Mouse (Mus musculus) liver, embryonic 16.5 days (tissue): ENCODE results near the gene Runx2. TPM values are rescaled to one million over a fixed set of nuclear protein-coding genes. Genes with fewer than 3 reads are reported as not detected.

ENCODE experiments used
- ATAC-seq: fragments of 200-750 bp; cut with Nextera tagmentation; 2 replicates; pipeline ENCODE4 v1.8.0; 2017; ENCODE audit warnings: low read depth, mild to moderate bottlenecking, moderate number of reproducible peaks, moderate library complexity
- H3K27ac ChIP-seq: fragments of 300-500 bp; sonication (generic); 2 replicates; pipeline ENCODE4 v1.5.1; 2014; ENCODE audit warnings: mild to moderate bottlenecking, low read length
- H3K27me3 ChIP-seq: fragments of 300-500 bp; sonication (generic); 2 replicates; pipeline ENCODE4 v1.6.1; 2014; ENCODE audit warnings: low read depth, low read length, mixed read lengths; ENCODE audit not compliant: control insufficient read depth, insufficient read depth
- H3K36me3 ChIP-seq: fragments of 300-500 bp; sonication (generic); 2 replicates; pipeline ENCODE4 v1.6.1; 2014; ENCODE audit warnings: mild to moderate bottlenecking; ENCODE audit not compliant: control insufficient read depth, insufficient read depth
- H3K4me1 ChIP-seq: fragments of 300-500 bp; sonication (generic); 2 replicates; pipeline ENCODE4 v1.6.1; 2014; ENCODE audit warnings: low read depth, low read length, mixed read lengths; ENCODE audit not compliant: control insufficient read depth
- H3K4me2 ChIP-seq: fragments of 300-500 bp; sonication (generic); 2 replicates; pipeline ENCODE4 v1.6.1; 2014; ENCODE audit warnings: low read depth, low read length, mixed read lengths
- H3K4me3 ChIP-seq: fragments of 300-500 bp; sonication (generic); 2 replicates; pipeline ENCODE4 v1.5.1; 2014; ENCODE audit warnings: low read depth, mild to moderate bottlenecking, low read length
- H3K9ac ChIP-seq: fragments of 300-500 bp; sonication (generic); 2 replicates; pipeline ENCODE4 v1.6.1; 2014; ENCODE audit warnings: low read depth, low read length
- H3K9me3 ChIP-seq: fragments of 300-500 bp; sonication (generic); replicated peaks from 2 replicates; pipeline ENCODE4 v1.6.1; 2016; ENCODE audit warnings: low read length; ENCODE audit not compliant: control insufficient read depth
- WGBS: fragments of 180-500 bp; shearing (Covaris S2); extraction: QIAGEN DNeasy Blood & Tissue Kit; methylation state at CpG from one replicate; pipeline ENCODE4 v1.1.7; 2014; ENCODE audit not compliant: insufficient replicate concordance; 5-methylcytosine and 5-hydroxymethylcytosine counted together
- polyA plus RNA-seq: library from polyadenylated mRNA; unstranded; fragments of >200 nt; fragmentation: Nextera tagmentation; extraction: Ambion mirVana; gene quantifications from 2 replicates; pipeline ENCODE4 v1.2.1, GENCODE M21; 2015

Gene Runx2
- polyA plus RNA-seq, 1 experiment from 2014 or later: 0.64 TPM

DNA sequence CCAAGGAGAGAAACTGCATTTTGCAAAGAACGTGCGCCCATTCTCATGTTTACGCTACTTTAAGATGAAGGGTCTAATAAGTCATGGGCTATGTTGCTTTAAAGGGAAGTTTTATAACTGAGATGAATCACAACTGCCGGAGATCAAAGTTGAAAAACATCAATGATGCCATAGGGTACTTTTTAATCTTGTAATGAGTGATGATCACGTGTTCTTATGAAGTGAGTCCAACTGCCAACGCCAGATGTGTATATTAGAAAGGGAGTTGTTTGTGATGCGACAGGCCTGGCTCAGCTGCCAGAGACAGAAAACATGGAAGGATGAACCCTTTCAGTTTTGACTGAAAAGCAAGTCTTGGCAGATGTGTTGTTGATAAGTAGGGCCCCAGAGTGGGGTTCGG lies 101.2 kb downstream of the Runx2 start:
- 79% methylated on average over 8 of the region's 8 CpGs for WGBS

DNA sequence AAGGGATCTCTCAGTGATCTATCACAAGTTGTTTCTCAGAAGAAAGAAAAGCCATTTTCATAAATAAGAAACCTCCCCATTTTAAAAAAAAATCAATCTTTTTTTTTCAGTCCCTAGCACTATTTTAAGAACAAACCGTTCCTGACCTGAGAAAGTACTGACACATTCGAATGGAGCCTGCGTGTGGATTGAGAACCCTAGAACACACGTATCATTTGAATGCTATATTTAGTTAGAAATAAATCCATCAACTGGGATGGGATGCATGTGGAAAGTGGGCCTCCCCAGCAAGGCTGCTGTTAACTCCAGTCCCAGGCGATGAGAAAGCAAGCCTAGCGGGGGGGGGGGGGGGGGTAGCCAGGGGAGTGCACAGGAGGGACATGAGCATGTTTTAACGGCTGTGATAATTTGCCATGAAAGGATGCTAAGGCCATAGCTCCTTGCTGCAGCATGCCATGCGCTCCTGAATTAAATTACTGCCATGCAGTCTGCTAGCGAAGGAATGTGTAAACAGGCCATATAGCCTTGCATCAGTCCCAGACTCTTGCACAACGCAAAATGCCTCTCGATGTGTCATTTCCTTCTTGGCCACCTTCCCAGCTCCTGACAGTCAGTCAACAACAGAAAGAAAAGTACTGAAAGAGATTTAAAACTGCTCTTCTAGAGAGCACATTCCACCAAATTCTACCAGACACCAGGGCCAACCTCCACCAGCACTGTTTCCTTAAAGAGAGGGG lies 104.9 kb downstream of the Runx2 start:
- H3K27me3 ChIP-seq: no peaks in the 10 kb centered on the region
- H3K4me3 ChIP-seq: no peak overlapping the region
- peaks cover 4% of the 10 kb centered on the region for H3K4me1 ChIP-seq
- no peak overlapping the region for H3K4me2 ChIP-seq
- H3K9ac ChIP-seq: no peak overlapping the region
- ATAC-seq: peak; percentile 85
- no peaks in the 10 kb centered on the region for H3K9me3 ChIP-seq
- WGBS: 44% methylated on average over 11 of the region's 11 CpGs
- H3K27ac ChIP-seq: peak overlapping the region; percentile 41; the same call in 1 of the 2 replicates
- no peaks in the 10 kb centered on the region for H3K36me3 ChIP-seq

More for the DNA sequence above, 101.2 kb downstream of the Runx2 start:
- no peak for ATAC-seq
- no peak overlapping the region for H3K4me2 ChIP-seq
- H3K27ac ChIP-seq: no peak overlapping the region
- H3K36me3 ChIP-seq: no peaks in the 10 kb centered on the region
- no peaks in the 10 kb centered on the region for H3K9me3 ChIP-seq
- peaks cover 4% of the 10 kb centered on the region for H3K4me1 ChIP-seq
- no peak overlapping the region for H3K4me3 ChIP-seq
- H3K27me3 ChIP-seq: no peaks in the 10 kb centered on the region
- no peak overlapping the region for H3K9ac ChIP-seq

DNA sequence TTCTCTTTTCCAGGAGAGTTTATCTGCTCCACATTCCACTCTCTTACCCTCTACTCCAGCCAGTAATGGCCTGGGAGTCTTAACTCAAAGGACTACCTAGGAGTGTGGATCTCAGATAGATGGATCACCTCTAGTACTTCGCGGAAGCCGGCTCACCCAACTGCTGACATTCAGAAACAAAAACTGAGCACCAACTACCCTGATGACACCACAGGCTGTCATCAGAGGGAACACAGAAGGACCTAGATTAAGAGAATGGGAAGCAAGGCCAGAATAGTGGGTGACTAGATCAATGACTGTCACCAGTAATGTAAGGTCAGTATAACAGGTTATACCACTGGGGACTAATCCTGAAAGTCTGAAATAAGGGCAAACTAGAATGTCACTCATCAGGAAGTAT lies 106.6 kb downstream of the Runx2 start:
- 93% methylated on average over 3 of the region's 3 CpGs for WGBS
- no peaks in the 10 kb centered on the region for H3K36me3 ChIP-seq
- peaks cover 4% of the 10 kb centered on the region for H3K4me1 ChIP-seq
- no peaks in the 10 kb centered on the region for H3K27me3 ChIP-seq
- ATAC-seq: no peak
- H3K9me3 ChIP-seq: no peaks in the 10 kb centered on the region
- no peak overlapping the region for H3K9ac ChIP-seq
- no peak overlapping the region for H3K4me3 ChIP-seq
- no peak overlapping the region for H3K27ac ChIP-seq
- no peak overlapping the region for H3K4me2 ChIP-seq

DNA sequence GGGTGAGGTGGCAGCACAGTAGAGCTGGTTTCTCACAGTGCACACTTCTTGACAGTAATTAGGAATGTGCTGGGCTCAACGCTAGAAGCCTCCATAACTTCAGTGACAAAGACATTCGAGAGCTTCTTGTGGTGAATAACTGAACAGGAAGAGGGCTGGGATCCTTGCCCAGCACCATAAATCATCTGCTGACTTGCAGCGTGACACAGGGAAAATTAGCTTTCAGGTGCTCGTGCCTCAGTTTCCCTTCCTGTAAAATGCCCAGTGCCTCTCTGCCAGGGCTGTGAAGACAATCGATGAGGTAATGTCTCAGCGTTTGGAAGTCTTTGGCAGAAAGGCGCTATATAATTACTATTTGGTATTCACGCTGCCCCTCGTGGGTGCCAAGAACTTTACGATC lies 108.1 kb downstream of the Runx2 start:
- Histone ChIP-seq H3K36me3 (no peaks in the 10 kb centered on the region), H3K9ac (no peak overlapping the region), H3K4me3 (no peak overlapping the region), H3K4me2 (no peak overlapping the region), H3K9me3 (no peaks in the 10 kb centered on the region), H3K27me3 (no peaks in the 10 kb centered on the region), H3K27ac (no peak overlapping the region), H3K4me1 (peaks cover 4% of the 10 kb centered on the region)
- ATAC-seq: no peak
- WGBS: 51% methylated on average over 10 of the region's 10 CpGs

DNA sequence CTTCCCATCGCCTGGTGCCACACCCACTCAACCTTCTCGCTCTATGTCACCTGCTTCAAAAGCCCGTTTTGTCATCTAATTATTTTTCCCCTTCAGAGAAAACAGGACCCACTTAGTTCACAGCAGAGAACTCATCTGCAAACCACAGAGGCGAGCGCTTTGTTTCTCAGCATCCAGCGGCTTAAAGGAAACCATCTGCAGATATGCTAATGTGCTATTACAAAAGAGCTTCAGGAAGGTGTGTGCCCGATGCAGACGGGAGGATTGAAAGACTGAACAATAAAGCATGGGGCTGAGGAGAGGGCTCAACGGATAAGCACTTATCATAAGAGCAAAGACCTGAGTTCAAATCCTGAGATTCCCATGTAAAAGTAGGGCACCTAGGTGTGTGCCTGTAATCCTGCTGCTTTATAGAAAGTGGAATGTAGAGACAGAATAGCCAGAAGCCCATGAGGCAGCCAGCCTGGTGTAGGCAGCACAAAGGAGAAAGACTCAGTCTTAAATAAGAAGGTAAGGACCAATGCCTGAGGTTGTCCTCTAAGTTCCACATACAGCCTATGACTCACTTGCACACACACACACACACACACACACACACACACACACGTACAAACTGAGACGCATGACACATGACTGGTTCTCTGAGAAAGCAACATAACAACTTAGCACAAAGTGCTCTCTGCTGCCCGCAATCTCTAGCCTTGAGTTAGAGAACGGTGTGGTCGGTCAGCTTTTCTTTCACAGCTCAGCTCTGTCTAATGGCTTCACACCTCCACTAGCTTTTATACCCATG lies 111.9 kb downstream of the Runx2 start:
- Histone ChIP-seq H3K4me2 (no peak overlapping the region), H3K4me3 (no peak overlapping the region), H3K4me1 (no peaks in the 10 kb centered on the region), H3K9ac (no peak overlapping the region), H3K9me3 (no peaks in the 10 kb centered on the region), H3K27ac (no peak overlapping the region), H3K36me3 (no peaks in the 10 kb centered on the region), H3K27me3 (no peaks in the 10 kb centered on the region)
- 37% methylated on average over 14 of the region's 14 CpGs for WGBS
- ATAC-seq: no peak

DNA sequence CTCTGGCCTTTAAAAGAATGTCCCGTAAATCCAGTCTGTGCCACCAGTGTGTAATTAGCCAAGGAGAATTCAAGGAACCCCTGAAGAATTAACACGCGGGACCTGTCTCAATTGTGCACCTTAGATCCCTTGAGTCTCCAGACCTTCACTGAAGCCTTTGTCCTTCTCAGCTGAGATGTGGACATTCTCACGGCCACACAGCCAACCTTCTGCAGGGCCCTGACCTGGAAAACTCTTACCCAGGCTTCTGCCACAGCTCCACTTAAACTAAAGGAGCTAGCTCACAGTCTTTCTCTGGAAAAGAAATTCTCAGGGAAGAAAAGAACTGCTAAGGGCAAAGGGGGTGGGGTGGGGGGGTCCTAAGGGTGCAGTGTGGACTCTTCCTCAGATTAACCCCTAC lies 113.1 kb downstream of the Runx2 start:
- no peaks in the 10 kb centered on the region for H3K9me3 ChIP-seq
- no peak overlapping the region for H3K9ac ChIP-seq
- 65% methylated on average over 4 of the region's 4 CpGs for WGBS
- H3K4me1 ChIP-seq: no peaks in the 10 kb centered on the region
- H3K36me3 ChIP-seq: no peaks in the 10 kb centered on the region
- H3K27me3 ChIP-seq: no peaks in the 10 kb centered on the region
- no peak for ATAC-seq
- no peak overlapping the region for H3K4me2 ChIP-seq
- H3K27ac ChIP-seq: no peak overlapping the region
- H3K4me3 ChIP-seq: no peak overlapping the region

DNA sequence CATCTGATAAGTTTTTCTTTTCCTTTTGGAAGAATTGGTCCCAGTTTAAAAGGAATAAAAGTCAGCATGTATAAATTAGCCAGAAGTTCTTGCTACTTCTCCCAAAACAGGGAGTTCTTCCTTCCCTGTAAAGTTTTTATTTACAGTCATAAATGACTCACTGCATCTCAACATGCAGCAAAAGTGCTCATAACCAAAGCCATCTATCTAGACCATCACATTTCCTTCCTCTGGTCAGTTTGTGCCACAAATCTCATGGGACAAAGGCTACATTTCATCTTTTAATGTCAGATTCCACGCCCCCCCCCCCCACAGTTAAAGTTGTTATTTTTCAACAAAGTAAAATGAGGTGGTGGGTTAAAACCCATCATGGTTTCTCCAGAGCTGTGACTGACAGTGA lies 114.3 kb downstream of the Runx2 start:
- no peak for ATAC-seq
- Histone ChIP-seq H3K4me3 (no peak overlapping the region), H3K4me2 (no peak overlapping the region), H3K36me3 (no peaks in the 10 kb centered on the region), H3K9ac (no peak overlapping the region), H3K9me3 (no peaks in the 10 kb centered on the region), H3K4me1 (no peaks in the 10 kb centered on the region), H3K27ac (no peak overlapping the region), H3K27me3 (no peaks in the 10 kb centered on the region)
- 46% methylated on average over 1 of the region's 1 CpGs for WGBS

DNA sequence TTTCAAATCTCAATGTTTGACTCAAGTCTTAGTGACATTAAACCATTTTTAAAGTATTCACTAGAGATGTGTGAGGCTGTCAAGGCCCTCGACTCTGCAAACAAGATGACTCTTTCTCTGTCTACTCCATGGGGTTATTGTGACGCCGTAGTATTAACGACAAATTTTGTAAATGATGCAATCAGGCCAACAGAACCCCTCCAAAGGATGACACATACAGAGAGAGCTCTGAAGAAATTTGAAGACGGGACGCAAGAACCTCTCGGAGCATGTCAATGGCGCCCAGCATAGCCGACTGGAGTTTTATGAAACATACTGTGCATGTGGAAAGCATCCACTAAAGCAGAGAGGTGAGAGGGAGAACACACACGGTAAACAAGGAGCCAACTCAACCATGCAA lies 117.5 kb downstream of the Runx2 start:
- ATAC-seq: no peak
- H3K36me3 ChIP-seq: no peaks in the 10 kb centered on the region
- H3K9me3 ChIP-seq: no peaks in the 10 kb centered on the region
- no peaks in the 10 kb centered on the region for H3K27me3 ChIP-seq
- no peak overlapping the region for H3K4me2 ChIP-seq
- no peak overlapping the region for H3K9ac ChIP-seq
- no peak overlapping the region for H3K27ac ChIP-seq
- 72% methylated on average over 10 of the region's 10 CpGs for WGBS
- H3K4me3 ChIP-seq: no peak overlapping the region
- H3K4me1 ChIP-seq: no peaks in the 10 kb centered on the region

DNA sequence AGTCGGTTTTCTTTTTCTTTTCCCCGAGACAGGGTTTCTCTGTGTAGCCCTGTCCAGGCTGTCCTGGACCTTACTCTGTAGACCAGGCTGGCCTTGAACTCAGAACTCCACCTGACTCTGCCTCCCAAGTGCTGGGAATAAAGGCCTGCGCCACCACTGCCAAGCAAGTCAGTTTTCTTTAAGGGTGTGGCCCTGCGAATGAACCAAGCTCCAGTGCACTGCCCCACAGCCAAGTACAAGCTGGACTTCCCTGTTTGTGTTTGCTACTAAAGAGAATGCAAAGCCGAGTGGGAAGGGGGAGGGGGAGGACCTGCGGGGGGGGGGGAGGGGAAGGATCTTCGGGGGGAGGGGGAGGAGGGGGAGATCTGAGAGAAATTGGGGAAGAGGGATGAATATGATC lies 121.0 kb downstream of the Runx2 start:
- Histone ChIP-seq H3K27ac (no peak overlapping the region), H3K27me3 (no peaks in the 10 kb centered on the region), H3K9me3 (no peaks in the 10 kb centered on the region), H3K4me1 (no peaks in the 10 kb centered on the region), H3K36me3 (no peaks in the 10 kb centered on the region), H3K4me2 (no peak overlapping the region), H3K4me3 (no peak overlapping the region), H3K9ac (no peak overlapping the region)
- 34% methylated on average over 6 of the region's 7 CpGs for WGBS
- no peak for ATAC-seq
